Mouse (Mus musculus): Measurements from ENCODE around the gene Limd1. TPM values are rescaled to one million over a fixed set of nuclear protein-coding genes. Genes with fewer than 3 reads are reported as not detected.

Limd1 gene
- polyA plus RNA-seq, 1 experiment from 2014 or later = 56.3 TPM

- Histone ChIP-seq H3K4me3 (ENCODE audit: low read depth, low read length) (no peak overlapping the region), H3K4me2 (replicated peaks; ENCODE audit: low read depth, low read length) (no peak overlapping the region), H3K9ac (replicated peaks; ENCODE audit: low read depth, low read length) (no peak overlapping the region), H3K9me3 (ENCODE audit: control insufficient read depth, low read depth, low read length) (no peaks in the 10 kb centered on the region), H3K27me3 (ENCODE audit: control insufficient read depth, insufficient read depth, low read length) (no peaks in the 10 kb centered on the region), H3K36me3 (ENCODE audit: control insufficient read depth, insufficient read depth, low read length) (peaks cover 12% of the 10 kb centered on the region), H3K4me1 (ENCODE audit: control insufficient read depth, insufficient read depth, low read length) (peaks cover 46% of the 10 kb centered on the region), H3K27ac (ENCODE audit: low read length) (no peak overlapping the region)
- 48% methylated on average over 3 of the region's 3 CpGs for WGBS
- no peak for ATAC-seq (ENCODE audit: insufficient number of reproducible peaks, insufficient read depth, low FRiP score, low read depth)
Measured at GRCm38 (mm10) chr9:123486635-123487034, 8.1 kb downstream of the Limd1 start.

- WGBS = 78% methylated on average over 2 of the region's 2 CpGs
- Histone ChIP-seq H3K9me3 (ENCODE audit: control insufficient read depth, low read depth, low read length) (no peaks in the 10 kb centered on the region), H3K27ac (ENCODE audit: low read length) (no peak overlapping the region), H3K9ac (replicated peaks; ENCODE audit: low read depth, low read length) (no peak overlapping the region), H3K4me1 (ENCODE audit: control insufficient read depth, insufficient read depth, low read length) (peaks cover 33% of the 10 kb centered on the region), H3K27me3 (ENCODE audit: control insufficient read depth, insufficient read depth, low read length) (no peaks in the 10 kb centered on the region), H3K4me3 (ENCODE audit: low read depth, low read length) (no peak overlapping the region), H3K4me2 (replicated peaks; ENCODE audit: low read depth, low read length) (no peak overlapping the region), H3K36me3 (ENCODE audit: control insufficient read depth, insufficient read depth, low read length) (peaks cover 4% of the 10 kb centered on the region)
- no peak for ATAC-seq (ENCODE audit: insufficient number of reproducible peaks, insufficient read depth, low FRiP score, low read depth)
Measured at GRCm38 (mm10) chr9:123489073-123489472, 10.6 kb downstream of the Limd1 start.

GRCm38 (mm10) chr9:123489727-123490343, 11.3 kb downstream of the Limd1 start:
- Histone ChIP-seq H3K9me3 (ENCODE audit: control insufficient read depth, low read depth, low read length) (no peaks in the 10 kb centered on the region), H3K9ac (replicated peaks; ENCODE audit: low read depth, low read length) (no peak overlapping the region), H3K36me3 (ENCODE audit: control insufficient read depth, insufficient read depth, low read length) (no peaks in the 10 kb centered on the region; the same call in 1 of the 2 replicates), H3K27ac (ENCODE audit: low read length) (no peak overlapping the region), H3K27me3 (ENCODE audit: control insufficient read depth, insufficient read depth, low read length) (no peaks in the 10 kb centered on the region), H3K4me2 (replicated peaks; ENCODE audit: low read depth, low read length) (no peak overlapping the region), H3K4me3 (ENCODE audit: low read depth, low read length) (no peak overlapping the region), H3K4me1 (ENCODE audit: control insufficient read depth, insufficient read depth, low read length) (peaks cover 33% of the 10 kb centered on the region)
- ATAC-seq (ENCODE audit: insufficient number of reproducible peaks, insufficient read depth, low FRiP score, low read depth) = no peak
- WGBS = 54% methylated on average over 9 of the region's 9 CpGs

GRCm38 (mm10) chr9:123490930-123491329, 12.4 kb downstream of the Limd1 start:
- Histone ChIP-seq H3K36me3 (ENCODE audit: control insufficient read depth, insufficient read depth, low read length) (no peaks in the 10 kb centered on the region; the same call in 1 of the 2 replicates), H3K27ac (ENCODE audit: low read length) (no peak overlapping the region), H3K4me1 (ENCODE audit: control insufficient read depth, insufficient read depth, low read length) (peaks cover 33% of the 10 kb centered on the region), H3K9ac (replicated peaks; ENCODE audit: low read depth, low read length) (no peak overlapping the region), H3K4me2 (replicated peaks; ENCODE audit: low read depth, low read length) (no peak overlapping the region), H3K27me3 (ENCODE audit: control insufficient read depth, insufficient read depth, low read length) (no peaks in the 10 kb centered on the region), H3K9me3 (ENCODE audit: control insufficient read depth, low read depth, low read length) (no peaks in the 10 kb centered on the region), H3K4me3 (ENCODE audit: low read depth, low read length) (no peak overlapping the region)
- no peak for ATAC-seq (ENCODE audit: insufficient number of reproducible peaks, insufficient read depth, low FRiP score, low read depth)
- 57% methylated on average over 5 of the region's 5 CpGs for WGBS

- Histone ChIP-seq H3K27me3 (ENCODE audit: control insufficient read depth, insufficient read depth, low read length) (no peaks in the 10 kb centered on the region), H3K36me3 (ENCODE audit: control insufficient read depth, insufficient read depth, low read length) (no peaks in the 10 kb centered on the region; the same call in 1 of the 2 replicates), H3K4me1 (ENCODE audit: control insufficient read depth, insufficient read depth, low read length) (peaks cover 28% of the 10 kb centered on the region), H3K9ac (replicated peaks; ENCODE audit: low read depth, low read length) (no peak overlapping the region), H3K27ac (ENCODE audit: low read length) (no peak overlapping the region; the same call in 1 of the 2 replicates), H3K4me3 (ENCODE audit: low read depth, low read length) (no peak overlapping the region), H3K4me2 (replicated peaks; ENCODE audit: low read depth, low read length) (no peak overlapping the region), H3K9me3 (ENCODE audit: control insufficient read depth, low read depth, low read length) (no peaks in the 10 kb centered on the region)
- 66% methylated on average over 9 of the region's 9 CpGs for WGBS
- ATAC-seq (ENCODE audit: insufficient number of reproducible peaks, insufficient read depth, low FRiP score, low read depth) = peak; percentile 70; the same call in 1 of the 2 replicates
Measured at GRCm38 (mm10) chr9:123491917-123492585, 13.5 kb downstream of the Limd1 start.

GRCm38 (mm10) chr9:123496665-123497064, 18.2 kb downstream of the Limd1 start:
- H3K27ac ChIP-seq (ENCODE audit: low read length) = peak overlapping the region; percentile 34; the same call in 1 of the 2 replicates
- H3K27me3 ChIP-seq (ENCODE audit: control insufficient read depth, insufficient read depth, low read length) = no peaks in the 10 kb centered on the region
- no peaks in the 10 kb centered on the region for H3K9me3 ChIP-seq (ENCODE audit: control insufficient read depth, low read depth, low read length)
- no peak overlapping the region for H3K4me3 ChIP-seq (ENCODE audit: low read depth, low read length)
- 0 out of 2 replicates have a peak overlapping the region, but pooled peaks have one; percentile 7 for H3K4me2 ChIP-seq (replicated peaks; ENCODE audit: low read depth, low read length)
- WGBS = 13% methylated on average over 13 of the region's 13 CpGs
- H3K4me1 ChIP-seq (ENCODE audit: control insufficient read depth, insufficient read depth, low read length) = peaks cover 10% of the 10 kb centered on the region
- peak; percentile 44; the same call in 1 of the 2 replicates for ATAC-seq (ENCODE audit: insufficient number of reproducible peaks, insufficient read depth, low FRiP score, low read depth)
- peaks cover 8% of the 10 kb centered on the region for H3K36me3 ChIP-seq (ENCODE audit: control insufficient read depth, insufficient read depth, low read length)
- H3K9ac ChIP-seq (replicated peaks; ENCODE audit: low read depth, low read length) = no peak overlapping the region

- no peak; the same call in 1 of the 2 replicates for ATAC-seq (ENCODE audit: insufficient number of reproducible peaks, insufficient read depth, low FRiP score, low read depth)
- no peak overlapping the region for H3K27ac ChIP-seq (ENCODE audit: low read length)
- H3K36me3 ChIP-seq (ENCODE audit: control insufficient read depth, insufficient read depth, low read length) = peaks cover 10% of the 10 kb centered on the region
- H3K4me1 ChIP-seq (ENCODE audit: control insufficient read depth, insufficient read depth, low read length) = peaks cover 2% of the 10 kb centered on the region; the same call in 1 of the 2 replicates
- WGBS = 75% methylated on average over 5 of the region's 5 CpGs
- no peak overlapping the region for H3K9ac ChIP-seq (replicated peaks; ENCODE audit: low read depth, low read length)
- no peak overlapping the region for H3K4me3 ChIP-seq (ENCODE audit: low read depth, low read length)
- H3K4me2 ChIP-seq (replicated peaks; ENCODE audit: low read depth, low read length) = no peak overlapping the region
- no peaks in the 10 kb centered on the region for H3K9me3 ChIP-seq (ENCODE audit: control insufficient read depth, low read depth, low read length)
- no peaks in the 10 kb centered on the region for H3K27me3 ChIP-seq (ENCODE audit: control insufficient read depth, insufficient read depth, low read length)
Measured at GRCm38 (mm10) chr9:123497906-123498305, 19.4 kb downstream of the Limd1 start.

GRCm38 (mm10) chr9:123500480-123500879, 22.0 kb downstream of the Limd1 start:
- Histone ChIP-seq H3K9ac (replicated peaks; ENCODE audit: low read depth, low read length) (no peak overlapping the region), H3K27ac (ENCODE audit: low read length) (no peak overlapping the region), H3K4me1 (ENCODE audit: control insufficient read depth, insufficient read depth, low read length) (peaks cover 10% of the 10 kb centered on the region), H3K4me3 (ENCODE audit: low read depth, low read length) (no peak overlapping the region), H3K36me3 (ENCODE audit: control insufficient read depth, insufficient read depth, low read length) (peaks cover 10% of the 10 kb centered on the region), H3K27me3 (ENCODE audit: control insufficient read depth, insufficient read depth, low read length) (no peaks in the 10 kb centered on the region), H3K9me3 (ENCODE audit: control insufficient read depth, low read depth, low read length) (no peaks in the 10 kb centered on the region), H3K4me2 (replicated peaks; ENCODE audit: low read depth, low read length) (no peak overlapping the region)
- 86% methylated on average over 4 of the region's 4 CpGs for WGBS
- no peak for ATAC-seq (ENCODE audit: insufficient number of reproducible peaks, insufficient read depth, low FRiP score, low read depth)

Data from stomach, embryonic 14.5 days (tissue).